Mouse (Mus musculus): ENCODE results near the gene Gm28845.

- TF ChIP-seq POLR2A (IDR thresholded peaks at IDR 0.05; ENCODE audit: borderline replicate concordance, low read depth, low read length) = no peak
- TF ChIP-seq CTCF (IDR thresholded peaks at IDR 0.05; ENCODE audit: low read depth, low read length) = no peak
Measured at GRCm38 (mm10) chr1:65091566-65091965, 27.8 kb downstream of the Gm28845 start.

Data from bone marrow macrophage, adult 2 months (primary cell).